Mouse (Mus musculus): ENCODE measurements around the gene Sac3d1.

The Sac3d1 gene

DNA sequence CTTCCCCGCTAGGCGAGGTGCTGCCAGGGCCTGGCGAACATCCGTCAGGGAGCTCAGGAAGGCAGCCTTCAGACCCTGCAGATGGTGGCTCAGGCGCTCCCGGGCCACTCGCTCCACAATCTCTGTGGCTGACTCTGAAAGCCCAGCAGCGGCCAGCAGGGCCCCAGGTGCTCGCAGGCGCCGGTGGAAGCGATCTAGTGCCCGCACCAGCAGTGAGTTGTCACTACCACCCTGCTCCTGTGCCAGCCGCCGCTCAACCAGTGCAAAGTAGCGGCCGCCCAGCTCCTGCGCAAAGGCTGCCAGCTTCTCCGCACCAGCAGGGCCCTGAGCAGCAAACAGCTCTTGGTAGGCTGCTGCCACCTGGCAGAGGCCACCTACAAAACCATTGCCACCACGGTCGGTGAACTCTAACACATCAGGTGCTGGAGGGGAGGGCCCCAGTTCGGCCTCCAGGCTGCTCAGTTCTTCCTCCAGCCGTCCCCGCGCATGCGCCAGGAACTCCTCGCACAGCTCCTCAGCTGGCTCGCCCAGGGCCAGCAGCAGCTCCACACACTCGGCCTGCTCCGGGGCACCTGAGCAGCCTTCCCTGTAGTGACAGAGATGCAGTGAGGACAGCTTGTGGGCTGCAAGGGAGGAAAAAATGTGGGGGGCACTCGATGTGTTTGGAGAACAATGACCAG, 47.7 kb downstream of the Sac3d1 start:
- DNase-seq (ENCODE audit: low read depth, low spot score): no peak

GRCm38 (mm10) chr19:6069851-6070250, 48.6 kb downstream of the Sac3d1 start:
- DNase-seq (ENCODE audit: low read depth, low spot score): no peak

- DNase-seq (ENCODE audit: low read depth, low spot score): no peak
Measured at GRCm38 (mm10) chr19:6068951-6069350, 49.5 kb downstream of the Sac3d1 start.

- DNase-seq (ENCODE audit: low read depth, low spot score): no peak
Measured at GRCm38 (mm10) chr19:6067724-6068415, 50.6 kb downstream of the Sac3d1 start, which contains the start of gene Tm7sf2. TSS of gene Tm7sf2 (minus strand) at chr19:6068373.

- DNase-seq (ENCODE audit: low read depth, low spot score): no peak
Measured at GRCm38 (mm10) chr19:6067011-6067723, 51.3 kb downstream of the Sac3d1 start.

- no peak for DNase-seq (ENCODE audit: low read depth, low spot score)
Measured at GRCm38 (mm10) chr19:6066571-6066970, 51.9 kb downstream of the Sac3d1 start.

All from retina, postnatal 7 days (tissue).